Mouse (Mus musculus) thymus, adult 2 months (tissue): ENCODE results near the gene Fam198a. TPM values are rescaled to one million over a fixed set of nuclear protein-coding genes. Genes with fewer than 3 reads are reported as not detected.

Source experiments
- DNase-seq: peaks from one replicate; pipeline ENCODE4 v3.0.0; 2021
- H3K27ac ChIP-seq: fragments of 200-500 bp; 2 replicates; pipeline ENCODE4 v1.5.1; 2012; ENCODE audit warnings: low read length, control low read depth; ENCODE audit not compliant: control insufficient read depth, insufficient read depth
- H3K27me3 ChIP-seq: fragments of 200-500 bp; 2 replicates; pipeline ENCODE4 v1.6.1; 2012; ENCODE audit warnings: mild to moderate bottlenecking, low read length, moderate library complexity, mixed read lengths; ENCODE audit not compliant: control insufficient read depth, insufficient read depth
- H3K36me3 ChIP-seq: fragments of 200-500 bp; 2 replicates; pipeline ENCODE4 v1.6.1; 2012; ENCODE audit warnings: mild to moderate bottlenecking, low read length, moderate library complexity; ENCODE audit not compliant: control insufficient read depth, insufficient read depth
- H3K4me1 ChIP-seq: fragments of 200-500 bp; replicated peaks from 2 replicates; pipeline ENCODE4 v1.6.1; 2012; ENCODE audit warnings: low read length; ENCODE audit not compliant: control insufficient read depth, insufficient read depth
- H3K4me3 ChIP-seq: fragments of 200-500 bp; 2 replicates; pipeline ENCODE4 v1.5.1; 2012; ENCODE audit warnings: mild to moderate bottlenecking, low read length, control low read depth, moderate library complexity; ENCODE audit not compliant: control insufficient read depth, insufficient read depth
- CTCF ChIP-seq: fragments of 200-500 bp; IDR thresholded peaks from 2 replicates; pipeline ENCODE4 v1.5.1; 2012; ENCODE audit warnings: mild to moderate bottlenecking, control low read depth, low read length, moderate library complexity, borderline replicate concordance; ENCODE audit not compliant: control insufficient read depth, poor library complexity, insufficient read depth; ENCODE audit errors: extremely low read depth
- POLR2A ChIP-seq: fragments of 200-500 bp; IDR thresholded peaks from 2 replicates; pipeline ENCODE4 v1.6.1; 2012; ENCODE audit warnings: mild to moderate bottlenecking, low read length, control low read depth, moderate library complexity; ENCODE audit not compliant: control insufficient read depth, poor library complexity, insufficient read depth; ENCODE audit errors: extremely low read depth
- WGBS: fragments of 180-500 bp; shearing (Covaris S2); methylation state at CpG from one replicate; pipeline ENCODE4 v1.1.7; 2018; 5-methylcytosine and 5-hydroxymethylcytosine counted together
- polyA plus RNA-seq: library from polyadenylated mRNA; depleted of rRNA; stranded (reverse); fragments of >200 nt; gene quantifications from 2 replicates; pipeline ENCODE4 v1.2.3, GENCODE M21; 2012; rRNA removed

The Fam198a gene
- 0.64 and 0.69 TPM in 2 replicates for polyA plus RNA-seq

- no peak within 1 kb of the TSS for H3K27ac ChIP-seq
- no peak within 1 kb of the TSS for H3K4me3 ChIP-seq
- no peak for DNase-seq
- H3K4me1 ChIP-seq: peaks cover 3% of the 10 kb centered on the region; the same call in 1 of the 2 replicates
- H3K27me3 ChIP-seq: no peaks in the 10 kb centered on the region
- no peaks in the 10 kb centered on the region for H3K36me3 ChIP-seq
- 35% methylated on average over 14 of the region's 14 CpGs for WGBS
- TF ChIP-seq POLR2A: no peak
- TF ChIP-seq CTCF: no peak
Observed at GRCm38 (mm10) chr9:121950418-121951113, at the start of gene Fam198a. Gene Fam198a, plus strand, starts transcription at chr9:121950988.

- WGBS: 85% methylated on average over 5 of the region's 5 CpGs
- Histone ChIP-seq H3K27me3 (no peaks in the 10 kb centered on the region), H3K4me1 (0 out of 2 replicates have a peak, but pooled peaks cover 3% of the 10 kb centered on the region), H3K36me3 (no peaks in the 10 kb centered on the region), H3K4me3 (no peak overlapping the region), H3K27ac (no peak overlapping the region)
- TF ChIP-seq POLR2A (no peak), CTCF (no peak)
- no peak for DNase-seq
Observed at GRCm38 (mm10) chr9:121901710-121902700, 48.8 kb upstream of the Fam198a start.

- 0 out of 2 replicates have a peak, but pooled peaks cover 3% of the 10 kb centered on the region for H3K4me1 ChIP-seq
- H3K27ac ChIP-seq: no peak overlapping the region
- TF ChIP-seq POLR2A (no peak), CTCF (no peak)
- H3K36me3 ChIP-seq: no peaks in the 10 kb centered on the region
- no peak for DNase-seq
- H3K4me3 ChIP-seq: no peak overlapping the region
- WGBS: 83% methylated on average over 8 of the region's 8 CpGs
- no peaks in the 10 kb centered on the region for H3K27me3 ChIP-seq
Observed at GRCm38 (mm10) chr9:121903476-121904305, 47.1 kb upstream of the Fam198a start.

GRCm38 (mm10) chr9:121904319-121904718 is 46.5 kb upstream of the Fam198a start:
- Histone ChIP-seq H3K27me3 (no peaks in the 10 kb centered on the region), H3K4me3 (no peak overlapping the region), H3K27ac (no peak overlapping the region), H3K36me3 (no peaks in the 10 kb centered on the region), H3K4me1 (peaks cover 4% of the 10 kb centered on the region; the same call in 1 of the 2 replicates)
- 74% methylated on average over 4 of the region's 4 CpGs for WGBS
- no peak for DNase-seq
- no peak for TF ChIP-seq CTCF
- no peak for TF ChIP-seq POLR2A

GRCm38 (mm10) chr9:121904946-121905345 is 45.8 kb upstream of the Fam198a start:
- Histone ChIP-seq H3K27ac (no peak overlapping the region), H3K36me3 (no peaks in the 10 kb centered on the region), H3K27me3 (no peaks in the 10 kb centered on the region), H3K4me1 (peaks cover 10% of the 10 kb centered on the region), H3K4me3 (no peak overlapping the region)
- no peak for DNase-seq
- TF ChIP-seq POLR2A: no peak
- TF ChIP-seq CTCF: no peak
- 81% methylated on average over 7 of the region's 7 CpGs for WGBS
